Mouse (Mus musculus): Measurements from ENCODE around the gene Mgat3.

The Mgat3 gene

DNA sequence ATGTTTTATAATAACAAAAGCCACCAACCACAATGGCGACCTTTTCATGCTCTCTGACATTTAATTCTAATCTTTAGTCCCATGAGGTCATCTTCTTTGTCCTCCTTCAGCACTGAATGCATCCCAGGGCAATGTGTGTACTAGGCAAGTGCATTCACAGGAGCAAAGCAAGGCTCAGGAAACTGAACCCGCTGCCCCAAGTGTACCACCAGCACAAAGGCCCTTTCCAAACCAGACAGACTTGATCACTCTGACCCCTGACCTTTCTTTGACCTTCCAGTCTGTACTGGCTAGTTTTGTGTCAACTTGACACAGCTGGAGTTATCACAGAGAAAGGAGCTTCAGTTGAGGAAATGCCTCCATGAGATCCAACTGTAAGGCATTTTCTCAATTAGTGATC, 58.8 kb downstream of the Mgat3 start:
- no peak for DNase-seq

GRCm38 (mm10) chr15:80233053-80233452, 59.5 kb downstream of the Mgat3 start:
- no peak for DNase-seq

DNA sequence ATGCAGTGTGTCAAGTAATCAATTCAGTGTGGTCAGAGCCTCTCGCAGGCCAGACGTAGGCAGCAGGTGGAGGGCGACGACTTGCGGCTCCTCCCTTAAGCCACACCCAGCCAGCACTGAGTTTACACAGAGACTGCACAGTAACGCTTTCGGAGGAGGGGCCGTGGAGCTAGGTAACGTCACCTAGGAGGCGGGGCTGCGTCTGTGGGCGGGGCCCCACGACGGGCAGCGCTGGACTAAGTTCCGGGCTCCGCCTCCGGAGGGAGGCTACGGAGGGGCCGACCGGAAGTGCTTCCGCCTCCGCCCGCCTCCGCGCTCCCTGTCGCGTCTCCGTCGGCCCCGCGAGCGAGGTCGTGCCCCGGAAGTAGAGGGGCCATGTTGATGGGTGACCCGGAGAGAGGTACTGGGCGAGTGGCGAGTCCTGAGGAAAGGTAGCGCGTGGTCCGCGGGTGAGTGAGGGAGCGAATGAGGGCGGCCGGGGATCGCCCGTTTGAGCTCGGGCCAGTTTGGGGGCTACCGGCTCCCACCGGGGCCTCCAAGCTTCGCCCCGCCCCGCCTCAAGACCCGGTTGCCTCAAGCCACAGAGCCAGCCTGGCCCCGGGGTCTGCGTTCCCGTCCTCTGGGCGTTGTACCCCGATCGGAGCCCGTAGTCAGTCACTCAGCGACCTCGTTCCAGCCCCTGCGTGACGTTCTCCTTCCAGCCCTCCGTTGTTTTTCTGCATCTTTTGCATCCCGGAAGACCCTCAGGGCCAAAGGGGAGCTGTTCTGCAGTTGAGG, 60.4 kb downstream of the Mgat3 start, which contains the start of gene Mief1:
TSS of gene Mief1 (plus strand) at position 286 of the 777 bp plus-strand sequence.
- peak; percentile 91 for DNase-seq

DNA sequence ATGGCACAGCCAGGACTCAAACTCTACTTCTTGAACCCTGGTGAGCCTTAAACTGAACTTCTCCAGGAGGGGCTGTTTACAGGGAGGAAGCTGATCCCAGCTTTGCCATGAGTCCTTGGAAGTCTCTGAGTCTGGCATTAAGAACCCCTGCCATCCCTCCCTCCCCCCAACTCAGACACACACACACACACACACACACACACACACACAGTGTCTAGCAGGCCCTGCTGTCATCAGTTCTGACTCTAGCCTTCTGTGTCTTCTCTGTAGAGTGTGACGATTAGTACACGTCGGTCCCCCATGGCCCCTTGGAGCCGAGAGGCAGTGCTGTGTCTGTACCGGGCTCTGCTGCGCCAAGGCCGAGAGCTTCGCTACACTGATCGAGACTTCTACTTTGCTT, 62.0 kb downstream of the Mgat3 start, which contains the start of gene AC140267.1:
TSS of gene AC140267.1 (plus strand) at position 301 of the 400 bp plus-strand sequence.
- DNase-seq, result no peak

- DNase-seq, result no peak
These were observed 74.6 kb downstream of the Mgat3 start for GRCm38 (mm10) chr15:80248135-80248534.

DNA sequence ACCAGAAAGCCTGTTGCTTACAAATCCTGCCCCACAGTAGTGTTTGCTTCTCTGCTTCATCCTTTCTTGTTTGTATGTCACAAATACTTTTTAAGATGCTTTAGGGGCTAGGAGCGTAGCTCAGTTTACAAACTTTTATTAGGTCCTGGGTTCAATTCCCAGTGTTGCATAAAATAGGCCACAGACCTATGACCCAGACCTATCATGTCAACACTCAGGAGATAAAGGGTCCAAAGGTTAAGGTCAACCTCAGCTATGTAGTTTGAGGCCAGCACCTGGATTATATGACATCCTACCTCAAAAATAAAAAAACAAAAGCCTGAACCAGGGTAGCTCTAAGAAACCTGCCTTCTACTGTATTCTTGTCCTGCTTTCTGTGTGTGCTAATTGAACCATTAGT, 75.1 kb downstream of the Mgat3 start:
- DNase-seq, result no peak

DNA sequence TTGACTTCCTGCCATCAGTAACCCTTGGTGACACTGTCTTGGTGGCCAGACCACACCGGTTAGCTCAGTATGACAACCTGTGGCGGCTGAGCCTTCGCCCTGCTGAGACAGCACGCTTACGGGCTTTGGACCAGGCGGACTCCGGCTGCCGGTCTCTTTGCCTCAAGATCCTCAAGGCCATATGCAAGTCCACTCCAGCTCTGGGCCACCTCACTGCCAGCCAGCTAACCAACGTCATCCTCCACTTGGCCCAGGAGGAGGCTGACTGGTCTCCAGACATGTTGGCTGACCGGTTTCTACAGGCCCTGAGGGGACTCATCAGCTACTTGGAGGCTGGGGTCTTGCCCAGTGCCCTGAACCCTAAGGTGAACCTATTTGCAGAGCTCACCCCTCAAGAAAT, 76.2 kb downstream of the Mgat3 start:
- DNase-seq, result no peak

DNA sequence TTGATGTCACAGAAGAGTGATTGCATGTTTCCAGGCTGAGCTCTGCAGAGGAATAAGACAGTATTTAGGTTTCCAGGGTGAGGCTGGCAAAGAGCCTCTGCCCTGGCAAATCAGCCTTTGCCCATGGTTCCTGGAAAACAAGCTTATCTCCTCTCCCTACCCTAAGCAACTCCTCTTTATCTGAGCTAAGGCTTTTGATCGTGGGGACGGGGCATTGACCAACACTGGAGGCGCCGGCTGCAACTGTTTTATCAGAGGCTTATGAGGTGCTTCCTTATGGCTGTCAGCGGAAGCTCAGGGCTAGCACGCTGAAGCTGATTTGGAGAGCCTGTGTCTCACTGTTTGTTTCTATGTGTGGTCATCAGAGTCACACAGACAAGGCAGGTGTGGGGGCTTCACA, 77.1 kb downstream of the Mgat3 start:
- no peak for DNase-seq

- no peak for DNase-seq
These were observed 80.0 kb downstream of the Mgat3 start for GRCm38 (mm10) chr15:80253530-80253929.

DNA sequence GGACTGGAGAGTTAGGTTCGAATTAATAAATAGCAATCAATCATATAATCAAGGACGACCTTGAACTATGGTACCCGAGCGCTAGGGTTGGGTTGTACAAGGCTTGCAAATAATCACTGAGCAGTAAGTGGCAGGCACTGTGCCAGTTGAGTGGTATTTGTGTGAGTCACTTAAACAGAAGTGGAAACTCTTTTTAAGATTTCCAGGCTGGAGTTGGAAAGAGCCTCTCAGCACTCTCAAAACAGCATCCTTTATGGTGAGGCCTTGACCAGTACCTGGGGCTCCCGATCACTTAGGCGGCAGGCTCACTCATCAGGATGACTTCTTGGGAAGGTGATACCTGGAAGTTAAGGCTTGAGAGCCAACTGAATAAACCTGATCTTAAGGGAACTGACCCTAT, 80.7 kb downstream of the Mgat3 start:
- DNase-seq, result no peak

DNA sequence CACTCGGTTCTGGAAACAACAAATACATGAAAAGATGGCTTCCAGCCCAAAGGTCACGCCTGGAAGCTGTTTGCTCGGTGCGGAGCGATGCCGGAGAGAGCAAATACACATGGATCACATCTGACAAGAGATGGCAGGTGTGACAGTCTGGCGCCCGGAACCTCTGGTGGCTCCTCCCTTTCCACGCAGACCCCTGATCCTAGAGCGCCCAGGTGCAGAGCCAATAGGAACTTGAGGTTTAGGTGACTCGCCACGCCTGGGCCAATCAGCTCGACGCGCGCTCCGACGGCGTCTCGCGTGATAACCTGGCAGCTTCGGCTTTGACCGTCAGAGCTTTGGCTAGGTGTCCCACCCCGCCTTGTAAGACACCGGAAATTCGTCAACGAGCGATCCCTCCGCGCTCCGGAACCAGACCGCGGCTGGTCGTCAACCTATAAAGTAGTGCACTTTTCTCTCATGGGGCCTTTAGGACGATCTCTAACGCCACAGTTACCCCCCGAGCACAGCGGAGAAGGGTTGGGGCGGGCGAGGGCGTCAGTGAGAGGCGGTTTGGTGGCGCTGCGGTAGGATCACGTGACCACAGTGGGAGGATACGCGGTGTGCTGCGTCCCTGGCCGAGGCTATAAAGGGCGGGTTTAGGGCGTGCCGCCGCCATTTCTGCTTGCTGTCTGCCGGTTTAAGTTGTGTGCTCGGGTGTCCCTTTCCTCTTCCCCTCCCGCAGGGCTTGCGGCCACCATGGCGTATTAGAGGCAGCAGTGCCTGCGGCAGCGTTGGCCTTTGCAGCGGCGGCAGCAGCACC, 81.5 kb downstream of the Mgat3 start, which contains the start of gene Atf4:
TSS of gene Atf4 (plus strand) at position 338 of the 799 bp plus-strand sequence.
- DNase-seq, result peak; percentile 94

DNA sequence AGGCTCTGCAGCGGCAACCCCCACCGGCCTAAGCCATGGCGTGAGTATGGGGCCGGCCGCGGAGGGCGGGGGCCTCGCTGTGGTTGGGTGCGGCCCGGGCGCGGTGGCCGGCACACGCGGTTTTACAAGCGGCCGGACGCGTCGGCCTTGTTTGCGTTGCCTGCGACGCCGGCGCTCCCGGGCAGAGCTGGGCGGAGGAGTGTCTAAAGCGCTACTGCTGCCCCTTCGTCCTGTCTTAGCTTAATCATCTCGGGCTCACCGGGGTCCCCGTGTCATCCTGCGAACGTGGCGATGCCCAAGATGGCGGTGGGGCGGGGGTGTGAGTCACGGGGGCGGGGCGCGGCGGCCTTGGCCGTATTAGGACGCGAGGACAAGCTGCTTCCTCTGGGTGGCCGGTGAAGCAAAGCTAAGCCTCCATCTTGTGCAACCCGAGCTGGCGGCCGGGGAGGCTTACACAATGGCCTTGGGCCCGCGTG, 82.2 kb downstream of the Mgat3 start:
- peak; percentile 69 for DNase-seq

GRCm38 (mm10) chr15:80256242-80256641, 82.7 kb downstream of the Mgat3 start:
- DNase-seq, result no peak

DNA sequence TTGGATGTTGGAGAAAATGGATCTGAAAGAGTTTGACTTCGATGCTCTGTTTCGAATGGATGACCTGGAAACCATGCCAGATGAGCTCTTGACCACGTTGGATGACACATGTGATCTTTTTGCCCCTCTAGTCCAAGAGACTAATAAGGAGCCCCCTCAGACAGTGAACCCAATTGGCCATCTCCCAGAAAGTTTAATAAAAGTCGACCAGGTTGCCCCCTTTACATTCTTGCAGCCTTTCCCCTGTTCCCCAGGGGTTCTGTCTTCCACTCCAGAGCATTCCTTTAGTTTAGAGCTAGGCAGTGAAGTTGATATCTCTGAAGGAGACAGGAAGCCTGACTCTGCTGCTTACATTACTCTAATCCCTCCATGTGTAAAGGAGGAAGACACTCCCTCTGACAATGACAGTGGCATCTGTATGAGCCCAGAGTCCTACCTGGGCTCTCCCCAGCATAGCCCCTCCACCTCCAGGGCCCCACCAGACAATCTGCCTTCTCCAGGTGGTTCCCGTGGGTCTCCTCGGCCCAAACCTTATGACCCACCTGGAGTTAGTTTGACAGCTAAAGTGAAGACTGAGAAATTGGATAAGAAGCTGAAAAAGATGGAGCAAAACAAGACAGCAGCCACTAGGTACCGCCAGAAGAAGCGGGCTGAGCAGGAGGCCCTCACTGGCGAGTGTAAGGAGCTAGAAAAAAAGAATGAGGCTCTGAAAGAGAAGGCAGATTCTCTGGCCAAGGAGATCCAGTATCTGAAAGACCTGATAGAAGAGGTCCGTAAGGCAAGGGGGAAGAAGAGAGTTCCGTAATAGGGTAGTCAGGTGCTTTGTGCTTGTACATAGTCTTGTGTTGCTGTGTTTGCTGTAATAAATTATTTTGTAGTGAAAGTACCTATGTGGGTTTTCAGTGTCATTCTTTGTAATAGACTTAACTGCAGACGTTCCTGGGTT, 83.4 kb downstream of the Mgat3 start:
- DNase-seq, result no peak

DNA sequence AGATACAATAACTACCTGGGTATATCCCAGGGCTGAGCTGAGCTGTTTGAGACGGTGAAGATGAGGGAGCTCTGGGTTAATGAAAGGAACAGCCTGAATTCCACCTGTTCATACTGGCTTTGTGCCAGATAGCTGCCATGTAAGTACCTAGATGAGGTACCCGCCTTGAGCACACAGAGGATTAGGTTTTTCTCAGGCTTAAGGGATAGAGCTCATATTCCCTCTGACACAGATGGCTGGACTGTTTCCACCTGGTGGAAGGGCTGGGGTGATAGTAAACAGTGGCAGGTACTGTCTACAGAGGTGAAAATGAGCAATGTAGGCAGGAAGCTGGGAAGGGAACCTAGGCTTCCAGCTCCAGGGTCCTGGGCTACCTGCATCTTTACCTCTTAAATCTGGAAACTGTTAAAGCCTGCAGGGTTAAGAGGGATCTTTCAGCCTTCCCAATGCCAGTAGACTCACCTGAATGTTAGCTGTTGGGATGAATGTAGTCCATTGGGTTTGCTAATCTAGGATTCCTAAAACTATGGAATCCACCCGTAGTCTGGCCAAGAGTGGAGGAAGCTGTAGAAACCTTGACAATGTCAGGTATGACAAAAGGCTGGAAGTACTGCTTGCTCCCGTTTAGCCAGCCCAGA, 84.2 kb downstream of the Mgat3 start:
- DNase-seq, result no peak

DNA sequence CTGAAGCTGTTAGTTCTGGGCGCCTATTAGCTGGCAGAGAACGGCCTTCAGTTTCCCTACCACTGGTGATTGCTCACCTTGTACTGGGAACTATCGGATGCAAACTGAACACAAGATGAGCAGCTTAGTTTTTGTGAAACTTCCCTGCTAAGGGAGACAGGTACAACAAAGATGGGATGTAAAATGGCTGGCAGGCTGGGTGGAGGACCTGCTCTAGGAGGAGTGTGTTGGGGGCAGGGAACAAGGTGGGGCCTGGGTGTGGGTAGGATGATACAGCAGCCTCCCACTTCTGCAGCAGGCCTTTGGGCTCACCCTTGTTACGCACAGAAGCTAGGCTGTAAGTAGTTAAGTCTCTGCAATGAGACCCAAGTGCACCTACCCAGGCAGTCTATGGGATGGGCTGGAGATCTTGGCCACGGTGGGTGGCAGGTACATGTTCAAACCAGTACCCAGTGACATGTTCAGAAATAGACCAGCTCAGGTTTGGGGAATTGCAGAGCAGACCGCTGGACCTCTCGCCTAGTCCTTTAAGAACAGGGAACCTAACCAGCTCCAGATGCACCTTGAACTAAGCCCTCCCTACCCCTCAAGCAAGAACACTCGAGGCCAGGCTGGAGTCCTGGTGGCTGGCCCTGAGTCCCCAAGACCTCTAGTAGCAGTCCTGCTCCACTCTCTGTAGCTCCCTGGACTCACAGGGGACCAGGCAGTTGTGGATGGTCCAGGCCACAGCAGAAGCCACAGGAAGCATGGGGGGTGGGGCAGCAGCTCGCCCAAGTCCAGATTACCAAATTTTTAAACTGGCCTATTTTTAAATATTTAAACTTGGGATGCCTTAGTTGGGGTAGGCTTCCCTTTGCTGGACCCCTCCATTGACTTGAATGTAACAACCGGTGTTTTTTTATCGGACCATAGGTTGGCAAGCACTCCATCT, 85.0 kb downstream of the Mgat3 start:
- DNase-seq, result no peak

- DNase-seq, result no peak
These were observed 86.0 kb downstream of the Mgat3 start for GRCm38 (mm10) chr15:80259406-80260045.

- peak; percentile 91 for DNase-seq
These were observed 87.2 kb downstream of the Mgat3 start for GRCm38 (mm10) chr15:80260677-80261076.

DNA sequence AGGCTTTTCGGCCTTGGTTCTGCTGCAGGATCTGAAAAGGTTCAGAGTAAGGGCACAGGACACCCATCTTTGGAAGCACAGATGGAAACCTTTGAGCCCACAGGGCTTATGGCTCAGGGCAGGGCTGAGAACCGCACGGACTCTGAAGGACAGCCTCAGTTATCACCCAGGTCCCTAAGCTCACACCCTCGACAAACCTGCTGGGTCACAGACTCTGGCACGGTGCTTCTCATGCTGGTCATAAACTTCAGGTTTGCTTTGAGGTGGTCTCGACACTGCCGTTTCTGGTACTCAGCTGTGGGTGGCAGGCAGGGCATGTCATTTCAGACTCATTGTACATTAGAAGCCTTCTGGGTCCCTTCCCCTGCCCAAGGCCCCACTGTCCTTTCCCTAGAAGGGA, 87.6 kb downstream of the Mgat3 start:
- DNase-seq, result no peak

Data from right cerebral cortex, postnatal 4 days (tissue).